Mouse (Mus musculus) lung, adult 2 months (tissue): ENCODE data around the gene Cdx2. TPM values are rescaled to one million over a fixed set of nuclear protein-coding genes. Genes with fewer than 3 reads are reported as not detected.
A peak's percentile ranks its signal among the peaks of the same experiment; 100 is the strongest.

ENCODE experiments used
- DNase-seq: peaks from one replicate; pipeline ENCODE4 v3.0.0; 2022
- H3K4me1 ChIP-seq: fragments of 200-500 bp; 2 replicates; pipeline ENCODE4 v1.6.1; 2011; ENCODE audit warnings: low read length; ENCODE audit not compliant: control insufficient read depth, insufficient read depth
- H3K4me3 ChIP-seq: fragments of 200-500 bp; replicated peaks from 2 replicates; pipeline ENCODE3; 2011; ENCODE audit warnings: low read depth, mild to moderate bottlenecking, control low read depth, low read length; ENCODE audit errors: extremely low read depth
- CTCF ChIP-seq: fragments of 200-500 bp; IDR thresholded peaks from 2 replicates; pipeline ENCODE4 v1.5.1; 2011; ENCODE audit warnings: mild to moderate bottlenecking, low read length, control low read depth; ENCODE audit not compliant: insufficient read depth
- POLR2A ChIP-seq: fragments of 200-500 bp; IDR thresholded peaks from 2 replicates; pipeline ENCODE4 v1.6.1; 2011; ENCODE audit warnings: low read depth, mild to moderate bottlenecking, control low read depth, low read length, borderline replicate concordance; ENCODE audit errors: extremely low read depth
- WGBS: fragments of 180-500 bp; shearing (Covaris S2); methylation state at CpG from one replicate; pipeline ENCODE4 v1.1.7; 2018; 5-methylcytosine and 5-hydroxymethylcytosine counted together
- polyA plus RNA-seq: library from polyadenylated mRNA; depleted of rRNA; stranded (reverse); fragments of >200 nt; gene quantifications from 2 replicates; pipeline ENCODE4 v1.2.3, GENCODE M21; 2012

The Cdx2 gene
- polyA plus RNA-seq, 1 experiment, result not detected

DNA sequence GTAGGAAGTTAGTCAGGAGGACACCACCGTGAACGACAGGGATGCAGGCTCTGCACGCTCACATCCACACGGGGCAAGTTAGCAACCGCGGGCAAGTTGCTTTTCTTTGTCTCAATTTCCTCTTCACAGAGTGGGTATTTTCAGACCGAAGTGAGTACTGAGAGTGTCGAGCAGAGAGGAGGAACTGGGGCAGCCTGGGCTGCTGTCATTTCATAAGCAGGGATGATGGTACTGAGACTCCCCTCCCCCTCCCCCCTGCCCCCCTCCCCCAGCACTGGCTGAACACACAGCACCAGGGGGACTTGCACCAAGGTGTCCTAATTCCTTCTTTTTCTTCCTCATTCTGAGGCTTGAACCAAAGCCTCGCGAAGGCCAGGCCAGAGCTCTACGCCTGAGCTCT is 32.5 kb upstream of the Cdx2 start:
- no peak for TF ChIP-seq CTCF
- TF ChIP-seq POLR2A, result no peak
- WGBS, result 68% methylated on average over 11 of the region's 11 CpGs
- no peaks in the 10 kb centered on the region for H3K4me1 ChIP-seq
- H3K4me3 ChIP-seq, result no peak overlapping the region
- no peak for DNase-seq

DNA sequence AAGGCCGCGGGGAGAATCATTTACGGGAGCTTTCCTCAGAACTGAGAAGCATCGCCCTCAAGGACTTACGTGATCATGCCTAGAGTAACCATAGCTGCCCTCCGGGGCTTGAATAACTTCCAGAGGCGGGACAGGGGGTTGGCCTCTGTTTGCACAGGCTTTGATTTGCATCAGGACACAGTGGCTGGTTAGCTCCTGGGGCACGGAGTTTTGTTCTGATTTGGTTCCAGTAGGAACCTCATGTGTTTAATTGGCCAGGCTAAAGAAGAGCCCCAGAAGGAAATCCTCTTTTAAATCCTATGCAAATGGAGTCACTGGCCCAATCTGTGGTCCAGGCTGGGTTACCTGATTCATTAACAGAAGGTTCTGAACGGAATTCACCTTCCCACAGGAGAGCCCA is 31.9 kb upstream of the Cdx2 start:
- H3K4me1 ChIP-seq, result no peaks in the 10 kb centered on the region
- TF ChIP-seq CTCF (no peak), POLR2A (no peak)
- WGBS, result 60% methylated on average over 9 of the region's 9 CpGs
- no peak for DNase-seq
- H3K4me3 ChIP-seq, result no peak overlapping the region

DNA sequence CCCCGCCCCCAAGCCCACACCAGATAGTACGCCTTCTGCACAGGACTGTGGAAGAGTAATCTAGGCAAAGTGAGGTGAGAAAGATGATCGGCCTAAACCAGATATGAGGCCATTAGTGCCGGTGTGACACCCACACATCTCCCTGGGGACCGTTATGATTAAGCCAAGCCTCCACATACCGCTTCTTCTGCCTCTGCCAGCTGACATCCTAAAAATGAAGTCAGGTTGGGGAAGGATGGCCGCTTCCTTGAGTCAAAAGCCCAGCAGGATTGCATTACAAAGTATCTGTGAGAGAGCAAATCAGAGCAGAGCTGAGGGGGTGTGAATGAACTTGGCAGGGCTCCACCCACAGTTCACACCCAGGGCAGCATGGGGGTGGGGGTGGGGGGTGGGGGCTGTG is 25.6 kb upstream of the Cdx2 start:
- DNase-seq, result no peak
- TF ChIP-seq POLR2A (no peak), CTCF (no peak)
- no peak overlapping the region for H3K4me3 ChIP-seq
- WGBS, result 21% methylated on average over 7 of the region's 7 CpGs
- no peaks in the 10 kb centered on the region for H3K4me1 ChIP-seq

GRCm38 (mm10) chr5:147331547-147331946 is 24.5 kb upstream of the Cdx2 start:
- DNase-seq, result no peak
- H3K4me1 ChIP-seq, result no peaks in the 10 kb centered on the region
- TF ChIP-seq POLR2A (no peak), CTCF (peak; percentile 55)
- no peak overlapping the region for H3K4me3 ChIP-seq
- WGBS, result 45% methylated on average over 2 of the region's 2 CpGs

GRCm38 (mm10) chr5:147329946-147330345 is 22.9 kb upstream of the Cdx2 start:
- Histone ChIP-seq H3K4me1 (no peaks in the 10 kb centered on the region), H3K4me3 (no peak overlapping the region)
- TF ChIP-seq CTCF (no peak), POLR2A (no peak)
- no peak for DNase-seq
- WGBS, result 82% methylated on average over 11 of the region's 11 CpGs

GRCm38 (mm10) chr5:147327636-147328035 is 20.6 kb upstream of the Cdx2 start:
- 86% methylated on average over 5 of the region's 5 CpGs for WGBS
- H3K4me3 ChIP-seq, result no peak overlapping the region
- DNase-seq, result no peak
- no peaks in the 10 kb centered on the region for H3K4me1 ChIP-seq
- TF ChIP-seq POLR2A (no peak), CTCF (no peak)

DNA sequence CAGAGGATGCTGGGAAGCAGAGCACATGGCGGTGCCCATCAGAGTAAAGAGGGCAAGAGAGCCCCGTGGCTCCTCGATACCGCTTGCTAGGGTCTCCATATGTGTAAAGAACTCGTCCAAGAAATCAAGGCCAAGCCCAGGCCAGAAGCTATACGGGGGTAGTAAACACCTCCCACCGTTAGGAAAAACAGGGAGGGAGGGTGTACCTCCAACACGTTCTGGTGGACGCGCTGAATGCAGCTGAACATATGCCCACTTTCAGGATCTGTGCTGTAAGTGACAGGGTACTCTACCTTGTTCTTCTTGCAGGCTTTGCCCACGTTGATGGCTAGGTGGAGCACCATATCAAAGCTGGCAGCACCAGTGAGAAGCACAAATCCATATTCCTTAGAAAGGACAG is 18.9 kb upstream of the Cdx2 start:
- Histone ChIP-seq H3K4me3 (no peak overlapping the region), H3K4me1 (no peaks in the 10 kb centered on the region)
- TF ChIP-seq CTCF (no peak), POLR2A (no peak)
- 67% methylated on average over 11 of the region's 11 CpGs for WGBS
- no peak for DNase-seq

GRCm38 (mm10) chr5:147323237-147323917 is 16.3 kb upstream of the Cdx2 start:
- H3K4me3 ChIP-seq, result no peak overlapping the region
- TF ChIP-seq CTCF (peak; percentile 75), POLR2A (no peak)
- 8% methylated on average over 17 of the region's 17 CpGs for whole genome bisulfite sequencing
- peak; percentile 60 for DNase-seq
- no peaks in the 10 kb centered on the region for H3K4me1 ChIP-seq

DNA sequence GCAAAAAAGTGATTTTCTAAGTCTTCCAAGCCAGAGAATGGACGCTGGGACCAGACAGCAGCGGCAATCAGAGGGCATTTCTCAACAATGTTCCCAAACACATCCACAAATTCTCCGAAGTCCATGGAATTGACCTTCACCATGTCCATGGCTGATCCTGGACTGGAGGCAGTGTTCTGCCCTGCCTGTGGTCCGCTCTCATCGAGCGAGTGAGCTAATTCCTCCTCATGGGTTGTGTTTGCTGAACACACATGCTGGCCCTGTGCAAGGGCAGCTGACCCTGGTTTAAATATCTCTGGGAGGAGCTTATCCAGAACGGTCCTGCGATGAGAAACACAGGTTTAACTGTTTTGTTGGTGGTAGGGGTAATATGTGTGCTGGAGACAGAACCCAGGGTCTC is 15.1 kb upstream of the Cdx2 start, which contains the start of gene Urad:
TSS of gene Urad (minus strand) at position 258 of the 400 bp plus-strand sequence.
- TF ChIP-seq CTCF, result no peak
- no peak for TF ChIP-seq POLR2A
- no peak within 1 kb of the TSS for H3K4me3 ChIP-seq
- WGBS, result 59% methylated on average over 8 of the region's 8 CpGs

DNA sequence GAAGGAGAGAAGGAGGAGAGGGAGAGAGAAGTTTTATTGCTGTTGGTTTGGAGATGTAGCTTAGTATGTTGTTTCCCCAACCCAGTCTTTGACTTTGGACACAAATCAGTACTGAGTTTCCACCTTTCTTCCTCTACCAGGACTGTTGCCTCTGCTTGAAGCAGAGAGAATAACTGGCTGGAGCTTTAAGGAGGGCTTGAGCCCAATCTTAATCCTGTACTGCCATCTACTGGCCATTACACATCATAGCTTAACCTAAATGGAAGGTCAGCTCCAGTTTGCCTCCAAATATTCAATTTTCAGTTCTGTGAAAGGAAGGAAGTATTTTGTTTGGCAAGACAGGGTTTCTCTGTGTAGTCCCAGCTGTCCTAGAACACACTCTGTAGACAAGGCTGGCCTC is 12.6 kb upstream of the Cdx2 start:
- DNase-seq, result no peak

More for the DNA sequence above, 15.1 kb upstream of the Cdx2 start, which contains the start of gene Urad:
- no peaks in the 10 kb centered on the region for H3K4me1 ChIP-seq
- DNase-seq, result no peak

More for the DNA sequence above, 12.6 kb upstream of the Cdx2 start:
- no peaks in the 10 kb centered on the region for H3K4me1 ChIP-seq
- H3K4me3 ChIP-seq, result no peak overlapping the region
- TF ChIP-seq CTCF (0 out of 2 replicates have a peak, but pooled peaks have one; percentile 16), POLR2A (no peak)
